Mouse (Mus musculus): ENCODE data around the gene A030014E15Rik. TPM values are rescaled to one million over a fixed set of nuclear protein-coding genes. Genes with fewer than 3 reads are reported as not detected.
"Not testable (repeated sequence)": the region's sequence is repeated elsewhere in the genome, so short reads cannot be mapped to it uniquely, and the experiment has no call there.

The A030014E15Rik gene
- polyA plus RNA-seq, 1 experiment = not detected

GRCm38 (mm10) chr1:82901201-82901600, 23.5 kb upstream of the A030014E15Rik start:
- peaks cover 29% of the 10 kb centered on the region for H3K36me3 ChIP-seq (ENCODE audit: control insufficient read depth, insufficient read depth)
- H3K79me2 ChIP-seq (ENCODE audit: control insufficient read depth, insufficient read depth) = no peaks in the 10 kb centered on the region
- H3K27me3 ChIP-seq (ENCODE audit: control insufficient read depth, insufficient read depth, insufficient read length) = no peaks in the 10 kb centered on the region
- H3ac ChIP-seq (ENCODE audit: control insufficient read depth, insufficient read length) = no peak overlapping the region
- H3K4me3 ChIP-seq = no peak overlapping the region
- H3K4me2 ChIP-seq (ENCODE audit: low read depth) = no peak overlapping the region
- TF ChIP-seq SRF (IDR thresholded peaks at IDR 0.05; ENCODE audit: control insufficient read depth, insufficient read length, low read depth) (no peak), MAX (IDR thresholded peaks at IDR 0.05; ENCODE audit: low read depth) (no peak), MYOG (IDR thresholded peaks at IDR 0.05; ENCODE audit: control insufficient read depth in 1 of 3, insufficient read depth in 1 of 3, insufficient read length in 2 of 3, low read depth in 2 of 3) (no peak), REST (IDR thresholded peaks at IDR 0.05; ENCODE audit: insufficient read depth, insufficient read length) (no peak), MYOD1 (IDR thresholded peaks at IDR 0.05; ENCODE audit: control insufficient read depth in 1 of 3, insufficient read length in 2 of 3, low read depth in 2 of 3) (no peak), TCF3 (IDR thresholded peaks at IDR 0.05; ENCODE audit: insufficient read length, low read depth) (no peak), TCF12 (IDR thresholded peaks at IDR 0.05; ENCODE audit: insufficient read depth, poor library complexity, severe bottlenecking) (no peak), USF1 (IDR thresholded peaks at IDR 0.05; ENCODE audit: low read depth) (no peak), E2F4 (IDR thresholded peaks at IDR 0.05; ENCODE audit: insufficient read depth) (no peak), POLR2A (IDR thresholded peaks at IDR 0.05; ENCODE audit: insufficient read length, low read depth) (no peak), POLR2AphosphoS2 (IDR thresholded peaks at IDR 0.05; ENCODE audit: insufficient read length, low read depth) (no peak), CEBPB (IDR thresholded peaks at IDR 0.05; ENCODE audit: insufficient read depth, poor library complexity, severe bottlenecking) (no peak)

GRCm38 (mm10) chr1:82905886-82906285, 18.8 kb upstream of the A030014E15Rik start:
- H3K4me3 ChIP-seq = no peak overlapping the region
- H3K4me2 ChIP-seq (ENCODE audit: low read depth) = no peak overlapping the region
- H3K36me3 ChIP-seq (ENCODE audit: control insufficient read depth, insufficient read depth) = peaks cover 17% of the 10 kb centered on the region
- no peaks in the 10 kb centered on the region for H3K79me2 ChIP-seq (ENCODE audit: control insufficient read depth, insufficient read depth)
- no peak overlapping the region for H3ac ChIP-seq (ENCODE audit: control insufficient read depth, insufficient read length)
- no peaks in the 10 kb centered on the region for H3K27me3 ChIP-seq (ENCODE audit: control insufficient read depth, insufficient read depth, insufficient read length)
- TF ChIP-seq REST (IDR thresholded peaks at IDR 0.05; ENCODE audit: insufficient read depth, insufficient read length) (no peak), USF1 (IDR thresholded peaks at IDR 0.05; ENCODE audit: low read depth) (no peak), SRF (IDR thresholded peaks at IDR 0.05; ENCODE audit: control insufficient read depth, insufficient read length, low read depth) (no peak), CEBPB (IDR thresholded peaks at IDR 0.05; ENCODE audit: insufficient read depth, poor library complexity, severe bottlenecking) (no peak), E2F4 (IDR thresholded peaks at IDR 0.05; ENCODE audit: insufficient read depth) (no peak), POLR2AphosphoS2 (IDR thresholded peaks at IDR 0.05; ENCODE audit: insufficient read length, low read depth) (no peak)

GRCm38 (mm10) chr1:82913025-82913424, 11.7 kb upstream of the A030014E15Rik start, which contains the start of gene A030005L19Rik:
TSS of gene A030005L19Rik (plus strand) at chr1:82913325.
- no peaks in the 10 kb centered on the region for H3K79me2 ChIP-seq (ENCODE audit: control insufficient read depth, insufficient read depth)
- H3K27me3 ChIP-seq (ENCODE audit: control insufficient read depth, insufficient read depth, insufficient read length) = no peaks in the 10 kb centered on the region
- H3K4me3 ChIP-seq = no peak within 1 kb of the TSS
- TF ChIP-seq REST (IDR thresholded peaks at IDR 0.05; ENCODE audit: insufficient read depth, insufficient read length) = no peak
- no peak within 1 kb of the TSS for H3K4me2 ChIP-seq (ENCODE audit: low read depth)
- no peak within 1 kb of the TSS for H3ac ChIP-seq (ENCODE audit: control insufficient read depth, insufficient read length)
- H3K36me3 ChIP-seq (ENCODE audit: control insufficient read depth, insufficient read depth) = no peaks in the 10 kb centered on the region

GRCm38 (mm10) chr1:82913434-82913833, 11.3 kb upstream of the A030014E15Rik start:
- H3K36me3 ChIP-seq (ENCODE audit: control insufficient read depth, insufficient read depth); H3K27me3 ChIP-seq (ENCODE audit: control insufficient read depth, insufficient read depth, insufficient read length); H3K4me2 ChIP-seq (ENCODE audit: low read depth); H3K79me2 ChIP-seq (ENCODE audit: control insufficient read depth, insufficient read depth); H3K4me3 ChIP-seq; H3ac ChIP-seq (ENCODE audit: control insufficient read depth, insufficient read length): not testable (repeated sequence)
- peak in 1 of 3 experiments; percentile 56 for TF ChIP-seq MYOD1 (IDR thresholded peaks at IDR 0.05; ENCODE audit: control insufficient read depth in 1 of 3, insufficient read length in 2 of 3, low read depth in 2 of 3)
- peak in 1 of 3 experiments; percentile 50 for TF ChIP-seq MYOG (IDR thresholded peaks at IDR 0.05; ENCODE audit: control insufficient read depth in 1 of 3, insufficient read depth in 1 of 3, insufficient read length in 2 of 3, low read depth in 2 of 3)

GRCm38 (mm10) chr1:82930558-82930957, 5.8 kb downstream of the A030014E15Rik start:
- H3K79me2 ChIP-seq (ENCODE audit: control insufficient read depth, insufficient read depth); H3K27me3 ChIP-seq (ENCODE audit: control insufficient read depth, insufficient read depth, insufficient read length); H3K4me3 ChIP-seq; H3ac ChIP-seq (ENCODE audit: control insufficient read depth, insufficient read length); H3K36me3 ChIP-seq (ENCODE audit: control insufficient read depth, insufficient read depth); H3K4me2 ChIP-seq (ENCODE audit: low read depth): not testable (repeated sequence)

GRCm38 (mm10) chr1:82931326-82931725, 6.6 kb downstream of the A030014E15Rik start, which contains the start of gene Gm6217:
TSS of gene Gm6217 (minus strand) at chr1:82931399.
- not testable (repeated sequence) for H3K36me3 ChIP-seq (ENCODE audit: control insufficient read depth, insufficient read depth); H3K79me2 ChIP-seq (ENCODE audit: control insufficient read depth, insufficient read depth); H3K27me3 ChIP-seq (ENCODE audit: control insufficient read depth, insufficient read depth, insufficient read length); H3K4me2 ChIP-seq (ENCODE audit: low read depth); H3ac ChIP-seq (ENCODE audit: control insufficient read depth, insufficient read length); H3K4me3 ChIP-seq
